Comparison of ENCODE assay signal across 19 mouse cellular contexts in genomic region chr5:3385078-3385477, GRCm38 (mm10). TPM values are rescaled to one million over a fixed set of nuclear protein-coding genes. Genes with fewer than 3 reads are reported as not detected.
DNase-seq lines count a peak whose midpoint lies in the region; ATAC-seq and TF ChIP-seq lines count a peak whose summit lies in the region.
"Had no signal": no experiment of that assay in that cellular context is flagged by ENCODE, and none has a peak within 500 bp of the region (broad histone marks: within the 10 kb centered on the region; RNA-seq: fewer than 3 reads in every experiment).

No protein-coding gene starts in this region.

- DNase-seq in heart, embryonic 10.5 days (ENCODE audit: low spot score), result no peak
- no peak for DNase-seq in limb, embryonic 10.5 days (ENCODE audit: low spot score)
- DNase-seq in CH12.LX (ENCODE audit: extremely low read depth), result no peak
- no peak for DNase-seq in layer of hippocampus, adult 11-12 months (ENCODE audit: low spot score)
- DNase-seq: adrenal gland, adult 8-10 months; cerebellum, adult 8-10 months; gastrocnemius, postnatal 10 days; heart, postnatal 10 days; kidney, adult 9 months; kidney, postnatal 4 days; lung, postnatal 14 days; spleen, adult 18-20 months; thymus, postnatal 36 days had no signal

- peaks cover 87% of the 10 kb centered on the region for H3K79me2 ChIP-seq in CH12.LX (replicated peaks; ENCODE audit: control insufficient read depth, extremely low read depth, insufficient read depth, poor library complexity, severe bottlenecking)

- ATAC-seq in heart, embryonic 12.5 days (ENCODE audit: insufficient number of reproducible peaks, low FRiP score), result peak; percentile 56; the same call in 1 of the 2 replicates
- ATAC-seq in limb, embryonic 12.5 days (ENCODE audit: insufficient number of reproducible peaks, insufficient read depth, low FRiP score, low TSS enrichment, low read depth), result 0 out of 2 replicates have a peak, but pooled peaks have one; percentile 31
- ATAC-seq in erythroblast, adult 5-6 weeks (replicated peaks; ENCODE audit: low FRiP score, poor library complexity, severe bottlenecking), result 0 out of 2 replicates have a peak, but pooled peaks have one; percentile 30

- no peak for TF ChIP-seq CTCF in CH12.LX (conservative IDR thresholded peaks at IDR 0.05 in 1 of 2, IDR thresholded peaks at IDR 0.05 in 1 of 2; ENCODE audit: low read depth in 2 of 2, low read length in 2 of 2)

- no peak overlapping the region for H3K9ac ChIP-seq in heart, embryonic 12.5 days
- no peak overlapping the region for H3K9ac ChIP-seq in limb, embryonic 12.5 days (replicated peaks)
- H3K9ac ChIP-seq in CH12.LX (ENCODE audit: insufficient read depth, low read depth), result no peak overlapping the region
- H3K9ac ChIP-seq: midbrain, embryonic 12.5 days; neural tube, embryonic 15.5 days had no signal

- dilution Hi-C loops in CH12.LX (cut with MboI; ENCODE audit: extremely low pct_ligation_motif_present, extremely low pct_unique_long_range_greater_than_20kb, low sequenced_read_pairs), result no loop called here

- no peak overlapping the region for H3K27ac ChIP-seq in heart, embryonic 12.5 days (ENCODE audit: poor library complexity, severe bottlenecking)
- no peak overlapping the region for H3K27ac ChIP-seq in heart, embryonic 10.5 days
- H3K27ac ChIP-seq in limb, embryonic 12.5 days, result no peak overlapping the region
- no peak overlapping the region for H3K27ac ChIP-seq in limb, embryonic 10.5 days
- peak overlapping the region; percentile 21 for H3K27ac ChIP-seq in CH12.LX (ENCODE audit: insufficient read depth, low read depth)
- H3K27ac ChIP-seq: embryonic facial prominence, embryonic 10.5 days; midbrain, embryonic 12.5 days; neural tube, embryonic 15.5 days had no signal

- WGBS in heart, embryonic 12.5 days, result 80% methylated on average over 1 of the region's 1 CpGs
- WGBS in heart, embryonic 10.5 days, result 86% methylated on average over 1 of the region's 1 CpGs
- 62% methylated on average over 1 of the region's 1 CpGs for WGBS in limb, embryonic 12.5 days
- WGBS in limb, embryonic 10.5 days, result 86% methylated on average over 1 of the region's 1 CpGs

- in situ Hi-C loops in CH12.LX (cut with MboI; ENCODE audit: low pct_ligation_motif_present, low pct_unique_long_range_greater_than_20kb, low sequenced_read_pairs), result no loop called here

- H3K36me3 ChIP-seq in heart, embryonic 12.5 days, result peaks cover 1% of the 10 kb centered on the region; the same call in 1 of the 2 replicates
- H3K36me3 ChIP-seq in heart, embryonic 10.5 days, result no peaks in the 10 kb centered on the region
- no peaks in the 10 kb centered on the region for H3K36me3 ChIP-seq in limb, embryonic 12.5 days
- no peaks in the 10 kb centered on the region for H3K36me3 ChIP-seq in limb, embryonic 10.5 days
- H3K36me3 ChIP-seq in CH12.LX (replicated peaks in 1 of 2; ENCODE audit: control insufficient read depth in 1 of 2, insufficient read depth in 1 of 2, low read length in 1 of 2), result peaks cover 18 to 48% of the 10 kb centered on the region in 2 experiments
- H3K36me3 ChIP-seq: embryonic facial prominence, embryonic 10.5 days; midbrain, embryonic 12.5 days; neural tube, embryonic 15.5 days had no signal

- TF ChIP-seq EP300 in CH12.LX (IDR thresholded peaks at IDR 0.05; ENCODE audit: low read length), result no peak

- no peak for TF ChIP-seq RAD21 in CH12.LX (IDR thresholded peaks at IDR 0.05; ENCODE audit: low read depth, low read length)

- no peak overlapping the region for H3K4me2 ChIP-seq in heart, embryonic 12.5 days
- no peak overlapping the region for H3K4me2 ChIP-seq in limb, embryonic 12.5 days
- no peak overlapping the region for H3K4me2 ChIP-seq in CH12.LX (ENCODE audit: insufficient read depth, low read depth, poor library complexity, severe bottlenecking)
- H3K4me2 ChIP-seq: midbrain, embryonic 12.5 days; neural tube, embryonic 15.5 days had no signal

- TF ChIP-seq POLR2A in CH12.LX (IDR thresholded peaks at IDR 0.05; ENCODE audit: low read depth, low read length), result no peak; the same call in 1 of the 2 replicates

- no peak overlapping the region for H3K4me3 ChIP-seq in heart, embryonic 12.5 days
- no peak overlapping the region for H3K4me3 ChIP-seq in heart, embryonic 10.5 days
- H3K4me3 ChIP-seq in limb, embryonic 12.5 days (replicated peaks), result no peak overlapping the region
- no peak overlapping the region for H3K4me3 ChIP-seq in limb, embryonic 10.5 days
- peak overlapping the region in 1 of 3 experiments; percentile 47 for H3K4me3 ChIP-seq in CH12.LX (replicated peaks in 1 of 3; ENCODE audit: low read depth in 2 of 3, low read length in 2 of 3, poor library complexity in 1 of 3)
- H3K4me3 ChIP-seq: embryonic facial prominence, embryonic 10.5 days; midbrain, embryonic 12.5 days; neural tube, embryonic 15.5 days had no signal

- H3K9me3 ChIP-seq in heart, embryonic 12.5 days (replicated peaks), result no peaks in the 10 kb centered on the region
- no peaks in the 10 kb centered on the region for H3K9me3 ChIP-seq in heart, embryonic 10.5 days
- H3K9me3 ChIP-seq in limb, embryonic 12.5 days, result no peaks in the 10 kb centered on the region
- H3K9me3 ChIP-seq in limb, embryonic 10.5 days (replicated peaks), result no peaks in the 10 kb centered on the region
- H3K9me3 ChIP-seq in CH12.LX (replicated peaks; ENCODE audit: low read length), result no peaks in the 10 kb centered on the region
- H3K9me3 ChIP-seq: embryonic facial prominence, embryonic 10.5 days; midbrain, embryonic 12.5 days; neural tube, embryonic 15.5 days had no signal

- H3K4me1 ChIP-seq in heart, embryonic 12.5 days (replicated peaks), result peaks cover 46% of the 10 kb centered on the region
- H3K4me1 ChIP-seq in heart, embryonic 10.5 days, result peaks cover 26% of the 10 kb centered on the region
- peaks cover 24% of the 10 kb centered on the region for H3K4me1 ChIP-seq in limb, embryonic 12.5 days (replicated peaks)
- peaks cover 22% of the 10 kb centered on the region for H3K4me1 ChIP-seq in limb, embryonic 10.5 days
- peaks cover 30 to 70% of the 10 kb centered on the region in 2 experiments for H3K4me1 ChIP-seq in CH12.LX (ENCODE audit: control insufficient read depth in 1 of 2, insufficient read depth in 2 of 2)
- H3K4me1 ChIP-seq: neural tube, embryonic 15.5 days had no signal

- H3K27me3 ChIP-seq in heart, embryonic 12.5 days (replicated peaks), result no peaks in the 10 kb centered on the region
- no peaks in the 10 kb centered on the region for H3K27me3 ChIP-seq in heart, embryonic 10.5 days (ENCODE audit: insufficient read depth, poor library complexity, severe bottlenecking)
- H3K27me3 ChIP-seq in limb, embryonic 12.5 days, result no peaks in the 10 kb centered on the region
- no peaks in the 10 kb centered on the region for H3K27me3 ChIP-seq in limb, embryonic 10.5 days (ENCODE audit: low read depth, poor library complexity, severe bottlenecking)
- no peaks in the 10 kb centered on the region for H3K27me3 ChIP-seq in CH12.LX (replicated peaks)
- H3K27me3 ChIP-seq: midbrain, embryonic 12.5 days; neural tube, embryonic 15.5 days had no signal

TF ChIP-seq in CH12.LX, 34 proteins besides CTCF, POLR2A, EP300 and RAD21:
- TF ChIP-seq MAFK (IDR thresholded peaks at IDR 0.05; ENCODE audit: insufficient replicate concordance, low read length) (no peak), BHLHE40 (IDR thresholded peaks at IDR 0.05; ENCODE audit: low read depth, low read length) (0 out of 2 replicates have a peak, but pooled peaks have one; percentile 12)

RNA-seq across cellular contexts. Expression of gene Cdk6, which starts 43.8 kb away (rescaled TPM):
- 32.5 and 33.3 TPM in 2 replicates for polyA plus RNA-seq in heart, embryonic 12.5 days (2016; fragmentation: Nextera tagmentation; extraction: Ambion mirVana)
- 20.9 and 32.4 TPM in 2 replicates for polyA plus RNA-seq in heart, embryonic 10.5 days (2016; fragmentation: Nextera tagmentation; extraction: Ambion mirVana)
- polyA plus RNA-seq in limb, embryonic 12.5 days (2016; fragmentation: Nextera tagmentation; extraction: Ambion mirVana), result 29.7 and 32.5 TPM in 2 replicates
- polyA plus RNA-seq in limb, embryonic 10.5 days (2016; fragmentation: Nextera tagmentation; extraction: Ambion mirVana), result 34.0 and 38.6 TPM in 2 replicates
- total RNA-seq in CH12.LX (2012; rRNA removed), result 141 and 171 TPM in 2 replicates
- 34.7 and 40.4 TPM in 2 replicates for total RNA-seq in CH12.LX (2014; rRNA removed)
- polyA plus RNA-seq in CH12.LX (2012; ENCODE audit: insufficient read length, low read depth), result 45.2 and 50.8 TPM in 2 replicates
- total RNA-seq in erythroblast, adult 5-6 weeks (2015; ENCODE audit: low replicate concordance), result 30.5 and 40.5 TPM in 2 replicates
- 16.2 and 21.3 TPM in 2 replicates for total RNA-seq in erythroblast, adult 5-6 weeks (2017; ENCODE audit: low replicate concordance)
